Mouse (Mus musculus): ENCODE measurements around the gene Ppp1r21. TPM values are rescaled to one million over a fixed set of nuclear protein-coding genes. Genes with fewer than 3 reads are reported as not detected.
A peak's percentile ranks its signal among the peaks of the same experiment; 100 is the strongest.

Ppp1r21 gene
- polyA plus RNA-seq (2012; ENCODE audit: insufficient read depth, insufficient read length, missing spikeins) = 7.8 and 13.8 TPM in 2 replicates

DNA sequence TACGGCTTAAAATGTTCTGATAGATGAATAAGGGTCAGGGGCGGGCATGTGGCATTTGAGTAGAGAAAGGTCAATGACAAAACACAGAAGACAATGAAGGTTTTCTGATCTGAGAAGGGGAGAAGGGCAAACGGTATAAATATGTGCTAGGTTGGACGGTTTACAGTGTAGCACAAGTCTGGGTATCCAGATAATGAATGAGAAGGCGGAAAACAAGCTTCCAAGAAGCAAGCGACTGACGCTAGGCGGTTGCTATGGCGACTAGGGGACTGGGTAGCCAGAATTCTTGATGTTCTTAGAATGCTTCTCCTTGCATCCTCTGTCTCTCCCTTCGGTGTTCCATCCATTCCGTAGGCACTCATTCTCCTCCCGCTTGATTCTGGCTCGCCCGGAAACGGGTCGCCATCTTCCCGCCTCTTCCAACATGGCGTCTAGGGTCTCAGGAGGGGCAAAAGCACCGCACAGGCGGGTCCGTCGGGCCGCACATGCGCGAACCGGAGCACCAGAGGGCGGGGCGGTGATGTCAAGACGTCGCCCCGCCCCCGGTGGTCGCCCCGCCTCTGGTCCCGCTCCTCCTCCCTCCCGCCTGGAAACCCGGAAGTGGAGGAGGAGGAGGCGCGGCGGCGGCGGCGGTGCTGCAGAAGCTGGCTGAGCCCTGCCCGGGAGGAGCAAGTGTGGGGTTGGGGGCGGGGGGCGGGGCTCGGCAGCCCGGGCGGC is at the start of gene Ppp1r21:
Gene Ppp1r21 (plus strand): TSS at position 600 of the 717 bp plus-strand sequence.
- Histone ChIP-seq H3K27ac (replicated peaks; ENCODE audit: low read depth, low read length) (peak within 1 kb of the TSS; percentile 50), H3K4me3 (ENCODE audit: insufficient read depth, low read depth, low read length) (peak within 1 kb of the TSS; percentile 87), H3K4me1 (ENCODE audit: control insufficient read depth, insufficient read depth, insufficient read length, low read length) (peaks cover 4% of the 10 kb centered on the region; the same call in 1 of the 2 replicates)

DNA sequence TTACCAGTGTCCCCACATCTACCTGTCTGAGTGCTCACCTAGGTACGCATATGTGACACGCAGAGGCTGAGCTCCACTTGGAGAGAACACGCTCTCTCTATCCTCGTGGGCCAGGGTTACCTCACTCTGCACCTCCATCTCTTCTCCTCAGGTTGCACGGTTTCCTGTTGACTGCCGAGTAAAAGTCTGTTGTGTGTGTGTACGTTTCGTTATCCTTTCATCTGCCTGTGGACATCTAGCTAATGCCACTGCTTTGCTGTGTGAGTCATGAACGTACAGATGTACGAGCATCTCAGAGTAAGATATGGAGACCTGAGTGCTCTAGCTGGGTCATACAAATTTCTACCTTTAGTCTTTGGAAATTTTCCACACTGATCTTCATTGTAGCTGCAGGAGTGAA is 49.5 kb upstream of the Ppp1r21 start:
- peaks cover 3% of the 10 kb centered on the region; the same call in 1 of the 2 replicates for H3K4me1 ChIP-seq (ENCODE audit: control insufficient read depth, insufficient read depth, insufficient read length, low read length)
- no peak overlapping the region for H3K4me3 ChIP-seq (ENCODE audit: insufficient read depth, low read depth, low read length)
- no peak overlapping the region for H3K27ac ChIP-seq (replicated peaks; ENCODE audit: low read depth, low read length)

DNA sequence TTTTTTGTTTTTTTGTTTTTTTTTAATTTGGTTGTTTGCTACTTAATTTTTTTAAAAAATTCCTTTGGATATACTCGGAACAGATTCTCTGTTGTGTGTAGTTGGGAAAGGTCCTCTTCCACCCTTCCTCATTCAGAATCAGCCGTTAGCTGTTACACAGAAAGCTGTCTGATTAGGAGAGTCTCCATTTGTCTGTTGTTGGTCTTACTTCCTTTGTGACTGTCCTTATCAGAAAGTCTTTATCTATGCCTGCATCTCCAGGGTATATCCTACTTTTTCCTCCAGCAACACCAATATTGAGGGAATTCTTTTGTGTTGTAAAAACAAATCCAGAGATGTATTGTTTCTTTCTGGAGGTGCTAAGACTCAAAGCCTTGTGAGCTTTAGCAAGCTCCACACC is 48.9 kb upstream of the Ppp1r21 start:
- Histone ChIP-seq H3K4me1 (ENCODE audit: control insufficient read depth, insufficient read depth, insufficient read length, low read length) (peaks cover 3% of the 10 kb centered on the region; the same call in 1 of the 2 replicates), H3K4me3 (ENCODE audit: insufficient read depth, low read depth, low read length) (no peak overlapping the region), H3K27ac (replicated peaks; ENCODE audit: low read depth, low read length) (no peak overlapping the region)

DNA sequence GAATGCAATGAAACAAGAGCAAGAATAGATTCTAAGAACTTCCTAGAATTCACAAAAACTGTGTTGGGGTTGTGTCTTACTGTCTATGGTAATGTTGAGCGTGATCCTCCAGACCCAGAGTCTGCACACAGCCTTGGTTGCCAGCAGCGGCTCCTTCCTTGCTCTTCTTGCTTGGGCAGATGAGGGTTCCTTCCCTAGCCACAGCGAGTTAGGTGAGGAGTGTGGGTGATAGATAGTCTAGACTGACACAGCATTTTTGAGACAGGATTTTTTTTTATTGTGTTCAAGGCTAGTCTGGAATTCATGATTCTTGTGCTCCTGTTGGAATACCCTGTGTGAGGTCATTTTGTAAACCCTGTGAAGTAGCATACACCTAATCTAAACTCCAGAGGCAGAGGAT is 48.3 kb upstream of the Ppp1r21 start:
- Histone ChIP-seq H3K4me1 (ENCODE audit: control insufficient read depth, insufficient read depth, insufficient read length, low read length) (peaks cover 3% of the 10 kb centered on the region; the same call in 1 of the 2 replicates), H3K27ac (replicated peaks; ENCODE audit: low read depth, low read length) (no peak overlapping the region), H3K4me3 (ENCODE audit: insufficient read depth, low read depth, low read length) (no peak overlapping the region)

DNA sequence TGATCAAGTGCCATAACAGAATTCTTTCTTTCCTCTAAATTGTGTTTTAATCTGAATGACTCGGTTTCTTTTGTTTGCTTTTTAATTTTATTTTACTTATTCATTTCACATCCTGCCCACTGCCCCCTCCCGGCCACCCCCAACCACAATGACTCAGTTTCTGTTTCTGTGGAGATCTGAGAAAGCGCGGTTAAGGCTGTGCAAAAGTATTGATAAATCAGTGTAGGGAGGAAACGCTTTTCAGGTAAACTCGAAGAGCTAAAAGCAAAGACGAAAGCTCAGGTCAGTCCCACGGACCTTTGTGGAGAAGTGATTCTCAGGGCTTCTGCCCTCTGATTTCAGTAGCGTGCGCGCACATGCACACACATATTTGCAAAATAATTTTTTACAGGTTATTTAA is 45.4 kb upstream of the Ppp1r21 start:
- H3K27ac ChIP-seq (replicated peaks; ENCODE audit: low read depth, low read length) = no peak overlapping the region
- H3K4me3 ChIP-seq (ENCODE audit: insufficient read depth, low read depth, low read length) = no peak overlapping the region
- H3K4me1 ChIP-seq (ENCODE audit: control insufficient read depth, insufficient read depth, insufficient read length, low read length) = peaks cover 3% of the 10 kb centered on the region; the same call in 1 of the 2 replicates

DNA sequence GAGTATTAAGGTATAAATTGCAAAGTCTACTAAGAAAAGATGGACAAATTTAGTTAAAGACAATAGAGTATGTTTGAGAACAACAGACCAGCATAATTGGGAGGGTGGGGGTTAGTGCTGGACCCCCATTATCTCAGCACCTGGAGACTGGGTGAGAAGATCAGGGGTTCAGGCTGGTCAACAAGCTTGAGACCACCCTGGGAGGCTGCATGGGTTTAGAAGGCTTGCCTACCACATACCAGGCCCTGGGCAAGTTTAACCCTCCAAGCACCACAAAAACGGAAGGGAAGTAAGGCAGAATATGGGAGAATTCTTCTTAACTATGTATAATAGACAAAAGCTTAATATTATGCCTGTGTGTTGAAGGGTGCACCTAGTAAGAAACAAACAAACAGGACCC is 45.0 kb upstream of the Ppp1r21 start:
- Histone ChIP-seq H3K27ac (replicated peaks; ENCODE audit: low read depth, low read length) (no peak overlapping the region), H3K4me1 (ENCODE audit: control insufficient read depth, insufficient read depth, insufficient read length, low read length) (peaks cover 3% of the 10 kb centered on the region; the same call in 1 of the 2 replicates), H3K4me3 (ENCODE audit: insufficient read depth, low read depth, low read length) (no peak overlapping the region)

DNA sequence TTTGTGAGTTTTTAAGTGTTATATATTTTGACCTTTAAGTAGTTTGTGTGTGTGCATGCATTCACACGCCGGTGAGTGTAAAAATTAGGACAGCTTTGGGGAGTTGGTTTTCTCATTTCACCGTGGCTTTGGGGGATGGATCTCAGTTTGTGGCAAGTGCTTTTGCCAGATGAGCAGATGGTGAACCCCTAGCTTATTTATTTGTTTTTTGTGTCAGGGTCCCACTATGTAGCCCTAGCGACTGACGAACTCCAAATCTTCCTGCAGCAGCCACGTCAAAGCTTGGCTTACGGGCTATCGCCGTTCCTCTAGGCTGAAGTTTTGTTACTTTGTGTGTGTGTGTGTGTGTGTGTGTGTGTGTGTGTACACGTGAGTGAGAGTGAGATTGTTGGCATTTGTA is 39.4 kb upstream of the Ppp1r21 start:
- no peak overlapping the region for H3K27ac ChIP-seq (replicated peaks; ENCODE audit: low read depth, low read length)
- no peaks in the 10 kb centered on the region for H3K4me1 ChIP-seq (ENCODE audit: control insufficient read depth, insufficient read depth, insufficient read length, low read length)
- H3K4me3 ChIP-seq (ENCODE audit: insufficient read depth, low read depth, low read length) = no peak overlapping the region

DNA sequence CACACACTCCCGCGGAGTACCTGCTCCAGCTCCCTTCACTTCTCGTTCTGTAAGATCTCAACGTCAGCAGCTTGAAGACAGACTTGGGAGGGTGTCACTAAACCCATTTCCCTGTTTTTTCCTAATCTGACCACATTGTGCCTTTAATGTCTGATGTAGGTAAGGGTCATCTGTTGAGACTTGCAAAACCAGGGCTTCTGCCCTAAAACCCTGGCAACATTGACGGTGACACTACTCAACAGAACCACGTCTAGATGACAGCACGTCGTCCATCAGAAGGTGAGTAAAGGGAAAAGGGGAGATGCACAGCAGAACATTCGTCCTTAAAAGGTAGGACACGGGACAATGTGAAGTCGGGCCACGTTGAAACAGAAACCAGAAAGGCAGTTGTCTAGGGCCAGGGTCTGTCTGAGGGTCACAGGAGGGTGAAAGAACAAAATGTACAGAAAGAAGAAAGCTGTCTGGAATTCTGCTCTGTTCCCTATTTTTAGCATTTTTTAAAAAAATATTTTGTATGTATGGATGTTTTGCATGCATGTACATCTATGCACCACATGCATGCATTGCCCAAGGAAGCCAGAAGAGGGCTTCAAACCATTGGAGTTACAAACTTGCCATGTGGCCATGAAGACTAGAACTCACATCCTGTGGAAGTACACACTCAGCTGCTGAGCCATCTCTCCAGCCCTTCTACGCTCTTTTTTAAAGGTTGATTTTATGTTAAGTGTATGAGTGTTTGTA is 38.4 kb upstream of the Ppp1r21 start:
- H3K4me3 ChIP-seq (ENCODE audit: insufficient read depth, low read depth, low read length) = no peak overlapping the region
- H3K27ac ChIP-seq (replicated peaks; ENCODE audit: low read depth, low read length) = no peak overlapping the region
- H3K4me1 ChIP-seq (ENCODE audit: control insufficient read depth, insufficient read depth, insufficient read length, low read length) = no peaks in the 10 kb centered on the region

DNA sequence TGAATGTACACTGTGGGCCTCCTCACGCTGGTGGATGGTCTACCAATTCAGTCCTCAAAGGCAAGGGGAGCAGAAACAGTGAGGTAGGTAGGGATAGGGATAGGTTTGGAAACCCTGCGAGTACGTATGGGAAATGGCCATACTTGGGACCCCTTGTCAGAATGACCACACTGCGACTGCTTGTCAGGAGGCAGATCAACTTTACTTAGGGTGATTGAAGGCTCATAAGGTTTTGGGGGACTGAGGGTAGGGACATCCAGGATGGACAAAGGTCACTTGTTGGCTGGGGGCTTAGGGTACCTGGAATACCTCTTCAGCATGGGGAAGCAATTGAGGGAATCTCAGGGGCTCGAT is 37.8 kb upstream of the Ppp1r21 start:
- H3K4me1 ChIP-seq (ENCODE audit: control insufficient read depth, insufficient read depth, insufficient read length, low read length) = no peaks in the 10 kb centered on the region
- no peak overlapping the region for H3K27ac ChIP-seq (replicated peaks; ENCODE audit: low read depth, low read length)
- no peak overlapping the region for H3K4me3 ChIP-seq (ENCODE audit: insufficient read depth, low read depth, low read length)

DNA sequence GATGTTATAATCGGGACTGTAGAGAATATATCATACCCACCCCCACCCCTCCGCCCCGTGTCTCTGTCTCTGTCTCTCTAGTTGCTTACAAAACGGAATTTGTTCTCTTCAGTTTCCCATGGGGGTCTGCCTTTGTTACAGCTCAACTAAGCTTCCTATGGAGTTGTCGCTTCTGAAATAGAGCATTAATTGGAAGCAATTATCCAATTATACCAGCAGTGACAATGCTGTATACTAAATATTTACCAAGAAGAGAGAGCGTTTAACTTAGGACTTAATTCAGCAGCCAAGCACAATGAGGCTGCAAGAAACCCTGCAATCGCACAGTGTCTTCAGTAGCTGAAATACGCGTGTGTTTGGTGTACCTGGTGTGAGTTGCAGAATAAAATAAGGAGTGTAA is 36.4 kb upstream of the Ppp1r21 start:
- no peaks in the 10 kb centered on the region for H3K4me1 ChIP-seq (ENCODE audit: control insufficient read depth, insufficient read depth, insufficient read length, low read length)
- H3K4me3 ChIP-seq (ENCODE audit: insufficient read depth, low read depth, low read length) = no peak overlapping the region
- H3K27ac ChIP-seq (replicated peaks; ENCODE audit: low read depth, low read length) = no peak overlapping the region

DNA sequence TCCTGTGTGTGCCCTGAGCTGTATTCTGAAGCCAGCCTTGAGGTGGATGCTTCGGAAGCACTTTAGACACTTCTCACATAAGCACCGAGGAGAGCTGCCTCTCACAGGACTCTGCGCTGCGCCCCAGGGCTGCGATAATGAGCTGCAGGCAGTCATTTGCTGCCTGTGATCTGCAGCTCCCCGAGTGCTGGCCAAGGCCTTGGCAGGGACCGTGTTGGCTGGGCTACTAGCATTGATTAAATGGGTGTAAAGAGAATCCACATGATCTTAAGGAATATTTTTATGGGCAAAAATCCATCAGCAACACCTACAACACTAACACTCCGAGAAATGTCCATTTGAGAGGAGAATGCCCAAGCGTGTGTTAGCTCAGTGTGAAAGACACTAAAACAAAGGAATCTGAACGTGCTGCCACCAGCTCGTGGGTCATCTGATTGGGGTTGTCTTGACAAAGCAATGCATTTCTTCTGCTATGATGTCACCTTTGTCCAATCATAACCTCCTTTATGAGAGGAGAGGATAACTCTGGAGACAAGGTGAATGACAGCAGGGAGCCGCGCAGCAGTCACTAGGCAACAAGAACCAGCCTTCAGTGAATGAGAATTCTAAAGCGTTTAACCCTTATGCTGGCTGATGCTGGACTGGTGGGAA is 35.7 kb upstream of the Ppp1r21 start:
- Histone ChIP-seq H3K4me3 (ENCODE audit: insufficient read depth, low read depth, low read length) (no peak overlapping the region), H3K4me1 (ENCODE audit: control insufficient read depth, insufficient read depth, insufficient read length, low read length) (no peaks in the 10 kb centered on the region), H3K27ac (replicated peaks; ENCODE audit: low read depth, low read length) (no peak overlapping the region)

DNA sequence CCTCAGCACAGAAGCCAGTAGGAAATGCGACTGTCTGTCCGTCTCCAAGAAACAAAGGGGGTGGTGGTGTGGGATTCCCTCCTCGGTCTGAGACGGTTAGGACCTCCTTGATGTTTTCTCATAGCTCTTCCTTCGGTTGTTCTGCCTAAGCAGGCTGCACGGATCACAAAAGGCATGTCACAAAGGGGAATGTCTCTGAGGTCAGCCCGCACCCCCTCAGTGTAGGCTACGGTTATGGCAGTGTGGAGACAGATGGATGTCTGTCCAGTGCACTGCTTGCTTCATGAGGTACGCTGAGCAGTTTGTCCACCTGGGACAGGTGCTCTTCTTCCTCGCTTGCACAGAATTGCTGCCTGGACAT is 35.2 kb upstream of the Ppp1r21 start:
- no peak overlapping the region for H3K4me3 ChIP-seq (ENCODE audit: insufficient read depth, low read depth, low read length)
- no peaks in the 10 kb centered on the region for H3K4me1 ChIP-seq (ENCODE audit: control insufficient read depth, insufficient read depth, insufficient read length, low read length)
- no peak overlapping the region for H3K27ac ChIP-seq (replicated peaks; ENCODE audit: low read depth, low read length)

DNA sequence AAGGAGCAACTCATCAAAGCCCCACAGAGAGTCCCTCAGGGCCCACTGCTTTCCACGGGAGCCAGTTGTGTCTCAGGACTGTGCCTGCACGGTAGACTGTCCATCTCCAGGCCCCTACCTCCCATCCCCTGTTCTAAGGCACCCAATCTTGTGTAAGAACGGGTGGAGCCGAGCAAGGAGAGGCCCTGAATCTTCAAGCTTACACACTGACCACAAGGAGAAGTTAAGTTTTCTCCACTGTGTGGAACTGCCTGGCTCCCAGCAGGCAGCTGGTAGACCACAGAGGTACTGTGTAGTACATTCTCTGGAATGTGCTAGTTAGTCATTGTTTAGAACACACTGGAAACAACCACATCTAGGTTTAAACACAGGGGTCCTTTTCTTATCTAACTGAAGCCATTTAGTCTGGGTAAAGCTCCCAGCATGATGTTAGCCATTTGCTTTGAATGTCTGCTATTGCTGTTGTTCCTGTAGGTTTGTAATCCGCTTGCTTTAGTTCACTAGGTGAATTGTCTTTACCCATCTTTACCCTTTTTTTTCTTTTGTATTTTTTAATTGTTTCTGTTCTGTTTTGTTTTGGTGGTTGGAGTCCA is 31.7 kb upstream of the Ppp1r21 start:
- Histone ChIP-seq H3K4me3 (ENCODE audit: insufficient read depth, low read depth, low read length) (no peak overlapping the region), H3K27ac (replicated peaks; ENCODE audit: low read depth, low read length) (no peak overlapping the region), H3K4me1 (ENCODE audit: control insufficient read depth, insufficient read depth, insufficient read length, low read length) (no peaks in the 10 kb centered on the region)

DNA sequence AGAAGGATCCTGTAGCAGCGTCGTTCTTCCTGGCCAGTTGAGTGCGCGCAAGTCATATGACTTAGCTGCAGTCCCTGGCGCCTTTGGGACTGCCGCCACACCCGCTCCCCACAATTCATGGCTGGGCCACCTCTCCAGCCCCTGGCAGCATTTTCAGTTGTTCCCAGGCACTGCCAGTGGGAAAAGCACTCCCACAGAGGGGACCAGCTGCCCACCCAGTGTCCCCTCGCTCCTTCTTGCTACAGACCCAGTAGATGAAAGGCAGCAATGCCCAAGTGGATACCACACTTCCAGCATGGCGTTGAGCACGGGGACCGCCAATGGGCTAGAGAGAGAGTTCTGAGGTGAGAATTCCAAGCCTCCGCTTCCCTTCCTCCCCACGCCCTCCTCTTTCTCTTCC is 25.9 kb upstream of the Ppp1r21 start:
- Histone ChIP-seq H3K27ac (replicated peaks; ENCODE audit: low read depth, low read length) (no peak overlapping the region), H3K4me3 (ENCODE audit: insufficient read depth, low read depth, low read length) (no peak overlapping the region), H3K4me1 (ENCODE audit: control insufficient read depth, insufficient read depth, insufficient read length, low read length) (peaks cover 2% of the 10 kb centered on the region; the same call in 1 of the 2 replicates)

DNA sequence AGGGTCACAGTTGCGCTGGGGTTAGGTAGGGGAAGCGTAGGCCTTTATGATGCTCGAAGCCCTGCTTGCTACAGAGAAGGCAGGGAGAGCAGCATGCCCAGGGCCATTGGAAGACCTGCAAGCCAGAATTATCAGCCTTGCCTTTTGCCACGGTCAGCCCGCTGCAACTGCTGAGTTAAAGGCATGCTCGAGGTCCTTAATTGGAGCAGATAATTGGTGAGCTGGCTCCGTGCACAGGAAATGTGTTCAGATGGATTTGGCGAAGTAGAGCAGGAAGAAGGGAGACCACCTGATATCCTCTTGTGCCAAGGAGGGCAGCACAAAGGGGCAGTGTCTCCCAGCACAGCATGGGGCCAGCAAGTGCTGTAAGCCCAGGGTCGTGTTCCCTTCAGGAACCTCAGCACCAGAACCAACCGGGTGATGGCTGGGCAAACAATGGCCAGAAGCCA is 24.6 kb upstream of the Ppp1r21 start:
- Histone ChIP-seq H3K4me3 (ENCODE audit: insufficient read depth, low read depth, low read length) (no peak overlapping the region), H3K27ac (replicated peaks; ENCODE audit: low read depth, low read length) (no peak overlapping the region), H3K4me1 (ENCODE audit: control insufficient read depth, insufficient read depth, insufficient read length, low read length) (peaks cover 2% of the 10 kb centered on the region; the same call in 1 of the 2 replicates)

All from brown adipose tissue, adult 24 weeks (tissue).